Mouse (Mus musculus): Measurements from ENCODE around the gene Gm49388. TPM values are rescaled to one million over a fixed set of nuclear protein-coding genes. Genes with fewer than 3 reads are reported as not detected.

Gm49388 gene
- polyA plus RNA-seq, 1 experiment from 2014 or later = not detected

GRCm38 (mm10) chr7:127798591-127798990 is 13.2 kb downstream of the Gm49388 start:
- H3K9ac ChIP-seq = 0 out of 2 replicates have a peak overlapping the region, but pooled peaks have one; percentile 19
- H3K9me3 ChIP-seq = no peaks in the 10 kb centered on the region
- H3K4me1 ChIP-seq (replicated peaks) = peaks cover 9% of the 10 kb centered on the region
- no peak overlapping the region for H3K4me3 ChIP-seq
- H3K27me3 ChIP-seq = no peaks in the 10 kb centered on the region
- no peak overlapping the region for H3K27ac ChIP-seq
- ATAC-seq (ENCODE audit: low FRiP score) = no peak
- H3K4me2 ChIP-seq = no peak overlapping the region
- WGBS = 95% methylated on average over 4 of the region's 4 CpGs
- H3K36me3 ChIP-seq = peaks cover 84% of the 10 kb centered on the region

- 92% methylated on average over 13 of the region's 13 CpGs for WGBS
- Histone ChIP-seq H3K4me3 (no peak overlapping the region), H3K36me3 (peaks cover 82% of the 10 kb centered on the region), H3K4me2 (no peak overlapping the region), H3K9ac (0 out of 2 replicates have a peak overlapping the region, but pooled peaks have one; percentile 8), H3K27ac (no peak overlapping the region), H3K4me1 (replicated peaks) (peaks cover 9% of the 10 kb centered on the region), H3K27me3 (no peaks in the 10 kb centered on the region), H3K9me3 (no peaks in the 10 kb centered on the region)
- ATAC-seq (ENCODE audit: low FRiP score) = no peak
Observed at GRCm38 (mm10) chr7:127799211-127799610, 13.8 kb downstream of the Gm49388 start.

- Histone ChIP-seq H3K4me3 (no peak overlapping the region), H3K27me3 (no peaks in the 10 kb centered on the region), H3K36me3 (peaks cover 84% of the 10 kb centered on the region), H3K4me1 (replicated peaks) (peaks cover 9% of the 10 kb centered on the region), H3K27ac (0 out of 2 replicates have a peak overlapping the region, but pooled peaks have one; percentile 35), H3K9me3 (no peaks in the 10 kb centered on the region), H3K9ac (0 out of 2 replicates have a peak overlapping the region, but pooled peaks have one; percentile 8), H3K4me2 (no peak overlapping the region)
- 100% methylated on average over 1 of the region's 1 CpGs for WGBS
- no peak for ATAC-seq (ENCODE audit: low FRiP score)
Observed at GRCm38 (mm10) chr7:127799738-127800137, 14.3 kb downstream of the Gm49388 start.

- H3K9ac ChIP-seq = peak within 1 kb of the TSS; percentile 58
- peaks cover 9% of the 10 kb centered on the region for H3K4me1 ChIP-seq (replicated peaks)
- peak within 1 kb of the TSS; percentile 9; the same call in 1 of the 2 replicates for H3K4me3 ChIP-seq
- peak within 1 kb of the TSS; percentile 35; the same call in 1 of the 2 replicates for H3K27ac ChIP-seq
- H3K36me3 ChIP-seq = peaks cover 84% of the 10 kb centered on the region
- H3K27me3 ChIP-seq = no peaks in the 10 kb centered on the region
- H3K9me3 ChIP-seq = no peaks in the 10 kb centered on the region
- WGBS = 25% methylated on average over 6 of the region's 6 CpGs
- H3K4me2 ChIP-seq = peak within 1 kb of the TSS; percentile 35
- peak; percentile 75 for ATAC-seq (ENCODE audit: low FRiP score)
Observed at GRCm38 (mm10) chr7:127800435-127801009, 15.1 kb downstream of the Gm49388 start, which contains the start of gene Hsd3b7. Hsd3b7 (plus strand) TSS chr7:127800604.

GRCm38 (mm10) chr7:127801010-127801621 is 15.7 kb downstream of the Gm49388 start:
- Histone ChIP-seq H3K9ac (peak overlapping the region; percentile 58), H3K4me3 (no peak overlapping the region), H3K27ac (no peak overlapping the region; the same call in 1 of the 2 replicates), H3K9me3 (no peaks in the 10 kb centered on the region), H3K36me3 (peaks cover 82% of the 10 kb centered on the region), H3K4me1 (replicated peaks) (peaks cover 9% of the 10 kb centered on the region), H3K27me3 (no peaks in the 10 kb centered on the region), H3K4me2 (peak overlapping the region; percentile 35)
- WGBS = 90% methylated on average over 8 of the region's 8 CpGs
- ATAC-seq (ENCODE audit: low FRiP score) = no peak

- no peak overlapping the region for H3K4me3 ChIP-seq
- ATAC-seq (ENCODE audit: low FRiP score) = no peak
- H3K4me1 ChIP-seq (replicated peaks) = peaks cover 9% of the 10 kb centered on the region
- H3K27me3 ChIP-seq = no peaks in the 10 kb centered on the region
- H3K4me2 ChIP-seq = no peak overlapping the region
- no peaks in the 10 kb centered on the region for H3K9me3 ChIP-seq
- H3K9ac ChIP-seq = no peak overlapping the region
- peaks cover 80% of the 10 kb centered on the region for H3K36me3 ChIP-seq
- H3K27ac ChIP-seq = no peak overlapping the region
- 93% methylated on average over 17 of the region's 17 CpGs for WGBS
Observed at GRCm38 (mm10) chr7:127802313-127802712, 16.9 kb downstream of the Gm49388 start.

- Histone ChIP-seq H3K9ac (no peak overlapping the region), H3K27ac (no peak overlapping the region), H3K36me3 (peaks cover 91% of the 10 kb centered on the region), H3K9me3 (no peaks in the 10 kb centered on the region), H3K4me3 (no peak overlapping the region), H3K27me3 (no peaks in the 10 kb centered on the region), H3K4me1 (replicated peaks) (no peaks in the 10 kb centered on the region), H3K4me2 (no peak overlapping the region)
- WGBS = 78% methylated on average over 5 of the region's 5 CpGs
- no peak for ATAC-seq (ENCODE audit: low FRiP score)
Observed at GRCm38 (mm10) chr7:127808821-127809220, 23.4 kb downstream of the Gm49388 start.

GRCm38 (mm10) chr7:127809846-127810245 is 24.4 kb downstream of the Gm49388 start:
- no peaks in the 10 kb centered on the region for H3K4me1 ChIP-seq (replicated peaks)
- no peak overlapping the region for H3K27ac ChIP-seq
- no peaks in the 10 kb centered on the region for H3K27me3 ChIP-seq
- H3K4me3 ChIP-seq = no peak overlapping the region
- 93% methylated on average over 1 of the region's 1 CpGs for WGBS
- H3K9ac ChIP-seq = no peak overlapping the region
- peaks cover 91% of the 10 kb centered on the region for H3K36me3 ChIP-seq
- no peaks in the 10 kb centered on the region for H3K9me3 ChIP-seq
- ATAC-seq (ENCODE audit: low FRiP score) = no peak
- H3K4me2 ChIP-seq = no peak overlapping the region

GRCm38 (mm10) chr7:127810650-127811049 is 25.2 kb downstream of the Gm49388 start:
- H3K27me3 ChIP-seq = no peaks in the 10 kb centered on the region
- H3K4me1 ChIP-seq (replicated peaks) = no peaks in the 10 kb centered on the region
- no peak overlapping the region for H3K27ac ChIP-seq
- H3K4me3 ChIP-seq = no peak overlapping the region
- peaks cover 90% of the 10 kb centered on the region for H3K36me3 ChIP-seq
- no peak overlapping the region for H3K4me2 ChIP-seq
- no peak overlapping the region for H3K9ac ChIP-seq
- ATAC-seq (ENCODE audit: low FRiP score) = no peak
- H3K9me3 ChIP-seq = no peaks in the 10 kb centered on the region
- 83% methylated on average over 10 of the region's 10 CpGs for WGBS

- peaks cover 88% of the 10 kb centered on the region for H3K36me3 ChIP-seq
- H3K4me1 ChIP-seq (replicated peaks) = peaks cover 6% of the 10 kb centered on the region; the same call in 1 of the 2 replicates
- no peak for ATAC-seq (ENCODE audit: low FRiP score)
- H3K9ac ChIP-seq = no peak overlapping the region
- no peak overlapping the region for H3K4me3 ChIP-seq
- no peaks in the 10 kb centered on the region for H3K27me3 ChIP-seq
- no peak overlapping the region for H3K4me2 ChIP-seq
- no peak overlapping the region for H3K27ac ChIP-seq
- H3K9me3 ChIP-seq = no peaks in the 10 kb centered on the region
- WGBS = 83% methylated on average over 4 of the region's 4 CpGs
Observed at GRCm38 (mm10) chr7:127811240-127811639, 25.8 kb downstream of the Gm49388 start.

- Histone ChIP-seq H3K27me3 (no peaks in the 10 kb centered on the region), H3K9ac (no peak overlapping the region), H3K4me1 (replicated peaks) (peaks cover 10% of the 10 kb centered on the region; the same call in 1 of the 2 replicates), H3K27ac (no peak overlapping the region), H3K4me3 (no peak overlapping the region), H3K36me3 (peaks cover 79% of the 10 kb centered on the region), H3K9me3 (no peaks in the 10 kb centered on the region), H3K4me2 (no peak overlapping the region)
- 90% methylated on average over 3 of the region's 3 CpGs for WGBS
- no peak for ATAC-seq (ENCODE audit: low FRiP score)
Observed at GRCm38 (mm10) chr7:127812292-127812691, 26.9 kb downstream of the Gm49388 start.

- ATAC-seq (ENCODE audit: low FRiP score) = no peak
- H3K36me3 ChIP-seq = peaks cover 76% of the 10 kb centered on the region
- no peak overlapping the region for H3K4me2 ChIP-seq
- H3K4me3 ChIP-seq = no peak overlapping the region
- H3K27me3 ChIP-seq = no peaks in the 10 kb centered on the region
- H3K4me1 ChIP-seq (replicated peaks) = peaks cover 10% of the 10 kb centered on the region; the same call in 1 of the 2 replicates
- H3K9me3 ChIP-seq = no peaks in the 10 kb centered on the region
- WGBS = 89% methylated on average over 4 of the region's 4 CpGs
- H3K27ac ChIP-seq = no peak overlapping the region
- H3K9ac ChIP-seq = no peak overlapping the region
Observed at GRCm38 (mm10) chr7:127813821-127814220, 28.4 kb downstream of the Gm49388 start.
